Mouse (Mus musculus) ES-Bruce4 (cell line): Measurements from ENCODE around the gene Fbxo6. TPM values are rescaled to one million over a fixed set of nuclear protein-coding genes. Genes with fewer than 3 reads are reported as not detected.

Source experiments
- H3K27ac ChIP-seq: 2 replicates; pipeline ENCODE4 v1.5.1; 2012; ENCODE audit warnings: low read length, inconsistent platforms; ENCODE audit not compliant: insufficient read depth
- H3K27me3 ChIP-seq: 2 replicates; pipeline ENCODE4 v1.6.1; 2012; ENCODE audit warnings: mild to moderate bottlenecking, low read length, inconsistent platforms; ENCODE audit not compliant: control insufficient read depth, poor library complexity, insufficient read depth, severe bottlenecking
- H3K36me3 ChIP-seq: 2 replicates; pipeline ENCODE4 v1.6.1; 2012; ENCODE audit warnings: inconsistent platforms, mild to moderate bottlenecking, low read length, moderate library complexity; ENCODE audit not compliant: control insufficient read depth, poor library complexity, insufficient read depth, severe bottlenecking
- H3K4me1 ChIP-seq: one replicate; pipeline ENCODE4 v1.8.1; 2011; ENCODE audit warnings: low read length; ENCODE audit not compliant: control insufficient read depth, insufficient read depth
- H3K4me3 ChIP-seq: 2 replicates; pipeline ENCODE4 v1.5.1; 2011; ENCODE audit warnings: low read depth, mild to moderate bottlenecking, low read length
- H3K9ac ChIP-seq: 2 replicates; pipeline ENCODE4 v1.6.1; 2012; ENCODE audit warnings: low read depth, mild to moderate bottlenecking, inconsistent platforms; ENCODE audit not compliant: poor library complexity, severe bottlenecking
- H3K9me3 ChIP-seq: replicated peaks from 2 replicates; pipeline ENCODE4 v1.6.1; 2012; ENCODE audit warnings: mild to moderate bottlenecking, low read length, inconsistent platforms; ENCODE audit not compliant: control insufficient read depth, poor library complexity, insufficient read depth, severe bottlenecking
- CTCF ChIP-seq: IDR thresholded peaks from one replicate; pipeline ENCODE4 v1.8.1; 2011; ENCODE audit warnings: low read depth, low read length
- EP300 ChIP-seq: IDR thresholded peaks from 2 replicates; pipeline ENCODE4 v1.6.1; 2011; ENCODE audit warnings: low read depth, low read length; ENCODE audit not compliant: insufficient read depth
- POLR2A ChIP-seq: IDR thresholded peaks from one replicate; pipeline ENCODE4 v1.8.1; 2011; ENCODE audit warnings: low read length; ENCODE audit not compliant: insufficient read depth
- polyA plus RNA-seq: library from polyadenylated mRNA; stranded (reverse); fragments of >200 nt; gene quantifications from 2 replicates; pipeline ENCODE4 v1.2.4, GENCODE M21; 2011; ENCODE audit warnings: low read depth; ENCODE audit not compliant: missing spikeins, insufficient read depth, insufficient read length

Fbxo6 gene
- polyA plus RNA-seq, 1 experiment = 41.6 TPM

DNA sequence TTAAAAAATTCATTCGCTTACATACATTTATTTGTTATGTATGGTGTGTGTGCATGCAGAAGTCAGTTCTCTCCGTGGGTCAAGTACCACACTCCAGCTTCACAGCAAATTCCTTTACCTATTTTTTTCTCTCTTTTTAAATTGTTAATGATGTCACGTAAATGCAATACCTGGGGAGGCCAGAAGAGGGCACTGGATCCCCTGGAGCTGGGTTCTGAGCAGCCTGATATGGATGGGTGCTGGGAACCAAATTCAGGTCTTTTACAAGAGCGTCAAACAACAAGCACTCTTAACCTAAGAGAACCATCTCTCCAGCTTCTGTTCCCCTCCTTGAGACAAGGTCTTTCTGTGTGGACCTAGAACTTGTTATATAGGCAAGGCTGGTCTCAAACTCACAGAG lies 35.3 kb downstream of the Fbxo6 start:
- Histone ChIP-seq H3K4me3 (no peak overlapping the region), H3K36me3 (no peaks in the 10 kb centered on the region), H3K27ac (no peak overlapping the region), H3K4me1 (no peaks in the 10 kb centered on the region), H3K27me3 (no peaks in the 10 kb centered on the region), H3K9me3 (no peaks in the 10 kb centered on the region), H3K9ac (no peak overlapping the region)
- TF ChIP-seq EP300 = no peak
- TF ChIP-seq CTCF = peak; percentile 71

DNA sequence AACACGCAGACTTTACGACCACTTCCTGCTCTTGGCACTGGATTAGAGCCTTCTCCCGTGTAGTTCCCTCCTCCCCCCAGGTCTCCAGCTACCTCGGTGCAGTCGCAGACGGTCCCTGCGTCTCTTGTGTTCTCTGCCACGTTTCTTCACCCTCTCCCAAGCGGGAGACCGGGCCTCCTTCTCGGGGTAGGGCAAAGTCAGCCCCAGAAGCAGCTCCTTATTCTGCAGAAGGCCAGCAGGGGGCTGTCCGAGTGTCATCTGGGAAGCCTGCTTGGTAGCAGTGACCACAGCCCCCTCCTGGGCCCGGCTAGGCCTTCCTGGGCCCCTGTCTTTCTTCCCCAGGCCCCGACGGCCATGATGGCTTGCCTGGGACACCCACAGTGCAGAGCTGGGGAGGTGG lies 36.5 kb downstream of the Fbxo6 start:
- no peak overlapping the region for H3K27ac ChIP-seq
- no peaks in the 10 kb centered on the region for H3K27me3 ChIP-seq
- H3K36me3 ChIP-seq = no peaks in the 10 kb centered on the region
- no peak overlapping the region for H3K4me3 ChIP-seq
- TF ChIP-seq POLR2A (no peak), CTCF (peak; percentile 29), EP300 (no peak)
- no peaks in the 10 kb centered on the region for H3K9me3 ChIP-seq
- H3K4me1 ChIP-seq = no peaks in the 10 kb centered on the region
- H3K9ac ChIP-seq = 0 out of 2 replicates have a peak overlapping the region, but pooled peaks have one; percentile 3

DNA sequence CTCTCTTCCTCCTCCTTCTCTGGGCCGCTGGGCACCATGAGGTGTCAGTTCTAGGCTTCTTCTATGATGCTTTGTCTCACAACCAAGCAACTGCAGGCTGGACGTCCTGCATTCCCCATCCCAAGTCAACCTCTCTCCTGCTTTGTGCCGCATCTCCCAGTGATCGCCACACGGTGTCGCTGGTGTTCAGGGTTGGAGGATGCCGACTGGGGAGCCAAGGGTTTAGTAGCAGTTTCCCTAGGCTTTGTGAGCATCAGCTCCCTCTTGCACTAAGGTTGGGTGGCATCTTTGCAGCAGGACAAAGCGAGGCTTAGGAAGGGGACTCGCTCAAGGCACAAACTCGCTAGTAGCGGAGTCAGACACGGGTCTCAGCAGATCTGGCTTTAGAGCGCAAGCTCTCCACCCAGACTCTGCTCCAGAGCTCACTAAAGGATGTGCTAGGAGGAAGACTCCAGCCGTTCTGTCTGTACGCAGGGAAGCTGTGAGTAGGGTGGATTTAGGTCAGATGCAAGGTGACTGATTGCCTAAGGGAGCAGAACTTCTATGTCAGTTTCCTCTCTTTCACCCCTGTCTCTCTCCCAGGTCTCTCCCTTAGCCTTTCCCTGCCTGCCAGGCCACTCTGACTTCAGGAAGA lies 37.1 kb downstream of the Fbxo6 start:
- H3K4me1 ChIP-seq = no peaks in the 10 kb centered on the region
- no peaks in the 10 kb centered on the region for H3K36me3 ChIP-seq
- H3K27me3 ChIP-seq = no peaks in the 10 kb centered on the region
- no peak overlapping the region for H3K9ac ChIP-seq
- no peak overlapping the region for H3K27ac ChIP-seq
- TF ChIP-seq EP300 = 0 out of 2 replicates have a peak, but pooled peaks have one; percentile 25
- TF ChIP-seq CTCF = peak; percentile 97
- TF ChIP-seq POLR2A = no peak
- H3K9me3 ChIP-seq = no peaks in the 10 kb centered on the region
- no peak overlapping the region for H3K4me3 ChIP-seq

DNA sequence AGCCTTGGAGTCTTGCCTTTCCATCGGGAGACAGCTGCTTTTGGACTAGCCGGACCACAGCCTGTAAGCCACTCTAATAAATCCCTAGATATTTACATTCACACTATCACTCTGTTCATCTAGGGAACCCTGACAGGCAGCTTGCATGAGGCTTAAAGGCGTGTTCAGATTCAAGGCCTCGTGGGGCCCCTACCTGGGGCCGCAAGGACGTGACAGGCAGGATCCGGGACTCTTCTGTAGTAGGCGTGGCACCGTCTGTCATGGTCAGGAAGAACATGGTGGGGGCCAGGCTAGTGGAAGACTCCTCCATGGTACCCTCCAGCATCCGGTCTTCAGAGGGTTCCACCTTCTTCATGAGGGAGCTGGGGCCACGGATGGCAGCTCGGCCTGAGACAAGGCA lies 39.4 kb downstream of the Fbxo6 start:
- Histone ChIP-seq H3K27ac (no peak overlapping the region), H3K4me3 (no peak overlapping the region), H3K4me1 (peaks cover 4% of the 10 kb centered on the region), H3K9me3 (no peaks in the 10 kb centered on the region), H3K36me3 (no peaks in the 10 kb centered on the region), H3K9ac (no peak overlapping the region), H3K27me3 (no peaks in the 10 kb centered on the region)
- TF ChIP-seq POLR2A = no peak
- no peak for TF ChIP-seq EP300
- no peak for TF ChIP-seq CTCF

DNA sequence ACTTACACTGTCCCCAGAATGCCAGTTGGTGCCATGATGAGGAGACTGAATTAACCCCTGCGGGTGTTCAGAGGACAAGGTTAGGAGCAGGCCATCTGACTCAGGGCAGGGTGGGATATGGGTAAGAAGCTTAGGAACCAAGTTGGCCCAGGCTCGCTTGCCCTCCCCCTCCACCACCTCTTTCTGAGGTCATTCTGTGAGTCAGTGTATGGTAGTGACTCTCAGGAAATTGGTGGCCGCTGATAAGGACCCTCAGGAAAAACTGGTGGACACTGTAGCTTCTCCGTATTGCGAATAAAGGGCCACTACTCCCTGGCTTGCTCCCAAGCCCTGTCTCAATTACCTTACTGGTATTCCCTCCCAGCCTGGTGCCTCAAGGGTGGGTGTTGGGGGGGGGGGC lies 42.7 kb downstream of the Fbxo6 start:
- TF ChIP-seq CTCF = no peak
- TF ChIP-seq EP300 = no peak
- H3K4me1 ChIP-seq = peaks cover 5% of the 10 kb centered on the region
- H3K36me3 ChIP-seq = no peaks in the 10 kb centered on the region
- no peaks in the 10 kb centered on the region for H3K9me3 ChIP-seq
- no peak overlapping the region for H3K27ac ChIP-seq
- no peak overlapping the region for H3K4me3 ChIP-seq
- H3K27me3 ChIP-seq = no peaks in the 10 kb centered on the region
- H3K9ac ChIP-seq = no peak overlapping the region

DNA sequence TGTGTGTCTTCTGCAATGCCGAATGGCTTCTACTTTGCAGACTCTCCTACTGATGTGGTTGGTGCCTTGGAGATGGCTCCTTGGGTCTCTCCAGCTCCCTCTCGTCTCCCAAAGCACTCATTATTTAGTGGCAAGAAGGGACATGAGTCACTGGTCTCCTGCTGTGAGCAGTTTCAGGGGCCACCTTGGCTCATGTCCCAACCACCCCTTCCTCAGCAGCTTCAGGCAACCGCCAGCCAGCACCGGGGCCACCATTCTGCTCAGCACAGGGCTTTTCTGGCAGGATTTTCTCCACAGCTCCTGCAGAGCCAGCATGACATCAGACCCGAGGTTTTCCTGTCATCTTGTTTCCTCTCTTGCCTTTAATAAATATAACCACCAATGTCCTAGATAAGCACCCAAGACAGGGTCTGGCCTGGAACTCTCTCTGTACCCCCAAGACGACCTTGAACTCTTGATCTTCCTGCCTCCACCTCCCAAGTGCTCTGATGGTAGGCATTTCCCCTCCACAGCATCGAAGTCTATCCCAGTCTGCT lies 43.3 kb downstream of the Fbxo6 start:
- H3K4me1 ChIP-seq = peaks cover 5% of the 10 kb centered on the region
- no peaks in the 10 kb centered on the region for H3K36me3 ChIP-seq
- H3K27me3 ChIP-seq = no peaks in the 10 kb centered on the region
- H3K27ac ChIP-seq = no peak overlapping the region
- TF ChIP-seq POLR2A (no peak), CTCF (no peak), EP300 (no peak)
- H3K9me3 ChIP-seq = no peaks in the 10 kb centered on the region
- H3K9ac ChIP-seq = no peak overlapping the region
- H3K4me3 ChIP-seq = no peak overlapping the region
